Mouse (Mus musculus): Measurements from ENCODE around the gene Kif7. TPM values are rescaled to one million over a fixed set of nuclear protein-coding genes. Genes with fewer than 3 reads are reported as not detected.
A peak's percentile ranks its signal among the peaks of the same experiment; 100 is the strongest.

The Kif7 gene
- polyA plus RNA-seq, 1 experiment = 1.5 TPM

DNA sequence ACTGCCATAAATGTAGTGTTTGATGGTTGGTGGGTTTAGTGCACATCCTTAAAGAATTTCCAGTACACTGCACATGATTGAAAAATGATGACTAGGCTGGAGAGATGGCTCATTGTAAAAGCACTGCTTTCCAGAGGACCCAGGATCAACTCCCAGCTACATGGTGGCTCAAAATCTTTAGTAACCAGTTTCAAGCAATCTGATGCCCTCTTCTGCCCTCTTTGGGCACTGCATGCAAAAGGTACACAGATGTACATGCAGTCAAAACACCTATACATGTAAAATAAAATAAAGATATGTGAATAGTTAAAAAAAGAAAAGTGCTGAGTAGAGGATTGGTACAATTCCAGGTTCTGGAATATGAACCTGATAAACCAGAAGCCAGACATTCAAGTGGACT is 36.3 kb downstream of the Kif7 start:
- H3K4me3 ChIP-seq (ENCODE audit: insufficient read depth, low read length) = no peak overlapping the region
- no peak overlapping the region for H3K27ac ChIP-seq (ENCODE audit: insufficient read depth, low read length)
- TF ChIP-seq POLR2A (IDR thresholded peaks at IDR 0.05; ENCODE audit: extremely low read depth, insufficient read depth, low read length) (no peak), CTCF (IDR thresholded peaks at IDR 0.05; ENCODE audit: extremely low read depth, insufficient read depth, low read length) (no peak)
- no peaks in the 10 kb centered on the region for H3K4me1 ChIP-seq (ENCODE audit: control insufficient read depth, insufficient read depth, low read length)

- no peak overlapping the region for H3K27ac ChIP-seq (ENCODE audit: insufficient read depth, low read length)
- no peaks in the 10 kb centered on the region for H3K4me1 ChIP-seq (ENCODE audit: control insufficient read depth, insufficient read depth, low read length)
- no peak overlapping the region for H3K4me3 ChIP-seq (ENCODE audit: insufficient read depth, low read length)
- TF ChIP-seq CTCF (IDR thresholded peaks at IDR 0.05; ENCODE audit: extremely low read depth, insufficient read depth, low read length) (no peak), POLR2A (IDR thresholded peaks at IDR 0.05; ENCODE audit: extremely low read depth, insufficient read depth, low read length) (no peak)
Observed at GRCm38 (mm10) chr7:79670900-79671604, 44.5 kb downstream of the Kif7 start.

GRCm38 (mm10) chr7:79666690-79667089 is 48.8 kb downstream of the Kif7 start:
- Histone ChIP-seq H3K4me1 (ENCODE audit: control insufficient read depth, insufficient read depth, low read length) (no peaks in the 10 kb centered on the region), H3K27ac (ENCODE audit: insufficient read depth, low read length) (no peak overlapping the region), H3K4me3 (ENCODE audit: insufficient read depth, low read length) (no peak overlapping the region)
- TF ChIP-seq CTCF (IDR thresholded peaks at IDR 0.05; ENCODE audit: extremely low read depth, insufficient read depth, low read length) (no peak), POLR2A (IDR thresholded peaks at IDR 0.05; ENCODE audit: extremely low read depth, insufficient read depth, low read length) (no peak)

DNA sequence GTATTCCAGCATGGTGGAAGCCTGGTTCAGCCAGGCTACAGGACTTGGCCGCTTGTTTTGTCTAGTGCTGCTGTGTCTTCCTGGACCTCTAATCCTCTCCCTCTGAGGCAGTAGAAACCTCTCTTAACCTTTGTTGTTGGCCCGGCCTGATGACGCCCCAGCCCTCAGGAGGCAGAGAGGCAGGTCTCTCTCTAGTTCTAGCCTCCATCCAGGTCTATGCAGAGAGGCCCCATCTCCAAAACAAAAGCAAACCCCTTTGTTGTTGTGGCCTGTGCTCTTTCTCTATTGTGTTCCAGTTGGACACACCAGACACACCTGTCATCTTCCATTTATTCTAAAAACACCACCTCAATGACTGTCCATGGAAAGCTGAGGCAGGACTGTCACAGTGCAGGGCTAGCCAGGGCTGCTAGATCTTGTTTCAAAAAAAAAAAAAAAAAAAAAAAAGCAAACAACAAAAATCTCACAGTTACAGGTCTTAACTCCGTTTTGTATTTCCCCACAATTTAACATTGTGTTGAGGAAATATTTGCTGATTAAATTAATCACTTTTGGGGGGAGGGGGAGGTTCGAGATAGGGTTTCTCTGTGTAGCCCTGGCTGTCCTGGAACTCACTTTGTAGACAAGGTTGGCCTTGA is 54.1 kb downstream of the Kif7 start:
- no peak for TF ChIP-seq CTCF (IDR thresholded peaks at IDR 0.05; ENCODE audit: extremely low read depth, insufficient read depth, low read length)
- TF ChIP-seq POLR2A (IDR thresholded peaks at IDR 0.05; ENCODE audit: extremely low read depth, insufficient read depth, low read length) = no peak
- no peak overlapping the region for H3K27ac ChIP-seq (ENCODE audit: insufficient read depth, low read length)
- no peak overlapping the region; the same call in 1 of the 2 replicates for H3K4me3 ChIP-seq (ENCODE audit: insufficient read depth, low read length)
- no peaks in the 10 kb centered on the region for H3K4me1 ChIP-seq (ENCODE audit: control insufficient read depth, insufficient read depth, low read length)

DNA sequence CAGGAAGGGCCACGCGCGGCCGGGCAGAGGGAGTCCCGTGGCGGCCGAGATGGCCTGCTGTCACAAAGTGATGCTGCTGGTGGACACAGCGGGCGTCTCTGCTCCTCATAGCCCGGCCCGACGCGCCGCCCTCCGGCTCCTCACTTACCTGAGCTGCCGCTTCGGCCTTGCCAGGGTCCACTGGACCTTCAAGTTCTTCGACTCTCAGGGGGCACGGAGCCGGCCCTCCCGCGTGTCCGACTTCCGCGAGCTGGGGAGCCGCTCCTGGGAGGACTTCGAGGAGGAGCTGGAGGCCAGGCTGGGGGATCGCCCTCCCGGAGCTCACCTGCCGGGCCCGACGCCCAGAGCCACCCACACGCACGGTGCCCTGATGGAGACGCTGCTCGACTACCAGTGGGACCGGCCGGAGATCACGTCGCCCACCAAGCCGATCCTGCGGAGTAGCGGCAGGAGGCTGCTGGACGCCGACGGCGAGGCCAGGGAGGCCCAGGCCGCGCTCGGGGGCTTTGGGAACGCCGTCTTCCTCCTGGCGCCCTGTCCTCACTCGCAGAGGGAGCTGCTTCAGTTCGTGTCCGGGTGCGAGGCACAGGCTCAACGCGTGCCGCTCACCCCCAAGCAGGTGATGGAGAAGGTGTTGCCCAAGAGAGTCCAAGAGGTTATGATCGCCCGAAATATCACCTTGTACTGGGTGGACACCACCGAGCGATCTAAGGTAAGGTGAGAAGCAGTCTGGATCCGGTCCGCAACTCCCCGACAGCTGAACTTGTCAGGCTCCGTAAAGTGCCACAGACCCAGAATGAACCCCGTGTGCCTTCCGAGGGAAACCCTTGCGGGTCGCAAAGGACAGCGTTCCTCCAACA is 55.0 kb downstream of the Kif7 start:
- Histone ChIP-seq H3K27ac (ENCODE audit: insufficient read depth, low read length) (no peak overlapping the region), H3K4me3 (ENCODE audit: insufficient read depth, low read length) (peak overlapping the region; percentile 41), H3K4me1 (ENCODE audit: control insufficient read depth, insufficient read depth, low read length) (no peaks in the 10 kb centered on the region)
- no peak for TF ChIP-seq POLR2A (IDR thresholded peaks at IDR 0.05; ENCODE audit: extremely low read depth, insufficient read depth, low read length)
- TF ChIP-seq CTCF (IDR thresholded peaks at IDR 0.05; ENCODE audit: extremely low read depth, insufficient read depth, low read length) = no peak

DNA sequence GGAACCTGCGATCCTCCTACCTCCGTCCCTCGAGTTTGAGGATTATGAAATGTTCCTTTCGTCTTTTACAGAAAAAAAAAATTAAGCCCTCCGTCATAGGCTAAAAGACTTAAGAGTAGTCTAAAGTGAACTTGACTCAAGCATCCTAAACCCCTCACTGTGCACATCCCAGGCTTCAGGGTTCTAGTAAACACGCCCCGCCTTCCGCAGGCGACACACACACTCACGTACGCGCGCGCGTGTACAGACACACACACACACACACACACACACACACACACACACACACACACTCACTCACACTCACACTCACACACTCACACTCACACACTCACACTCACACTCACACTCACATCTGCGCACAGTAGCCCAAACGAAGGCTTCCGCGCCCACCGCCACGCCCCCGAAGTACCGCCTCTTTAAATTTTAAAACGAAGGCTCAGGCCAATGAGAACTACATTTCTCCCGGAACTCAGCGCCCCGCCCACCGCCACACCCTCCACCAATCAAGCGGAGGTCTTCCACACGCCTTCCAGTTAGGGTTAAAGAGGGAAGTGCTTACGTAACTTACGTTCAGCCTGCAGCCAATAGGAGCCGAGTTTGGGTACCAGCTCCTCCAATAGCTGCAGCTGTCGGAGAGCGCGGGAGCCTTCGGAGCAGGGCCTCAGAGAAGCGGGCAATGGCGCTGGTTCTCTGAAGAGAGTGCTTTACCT is 55.8 kb downstream of the Kif7 start, which contains the start of gene Ticrr:
Gene Ticrr, plus strand, starts transcription at position 619 of the 713 bp plus-strand sequence.
- Histone ChIP-seq H3K4me1 (ENCODE audit: control insufficient read depth, insufficient read depth, low read length) (no peaks in the 10 kb centered on the region), H3K4me3 (ENCODE audit: insufficient read depth, low read length) (peak within 1 kb of the TSS; percentile 41), H3K27ac (ENCODE audit: insufficient read depth, low read length) (no peak within 1 kb of the TSS)
- TF ChIP-seq POLR2A (IDR thresholded peaks at IDR 0.05; ENCODE audit: extremely low read depth, insufficient read depth, low read length) (no peak), CTCF (IDR thresholded peaks at IDR 0.05; ENCODE audit: extremely low read depth, insufficient read depth, low read length) (no peak)

- Histone ChIP-seq H3K4me1 (ENCODE audit: control insufficient read depth, insufficient read depth, low read length) (no peaks in the 10 kb centered on the region), H3K27ac (ENCODE audit: insufficient read depth, low read length) (no peak overlapping the region), H3K4me3 (ENCODE audit: insufficient read depth, low read length) (no peak overlapping the region)
- TF ChIP-seq POLR2A (IDR thresholded peaks at IDR 0.05; ENCODE audit: extremely low read depth, insufficient read depth, low read length) (no peak), CTCF (IDR thresholded peaks at IDR 0.05; ENCODE audit: extremely low read depth, insufficient read depth, low read length) (no peak)
Observed at GRCm38 (mm10) chr7:79654586-79654985, 60.9 kb downstream of the Kif7 start.

- Histone ChIP-seq H3K27ac (ENCODE audit: insufficient read depth, low read length) (no peak overlapping the region), H3K4me1 (ENCODE audit: control insufficient read depth, insufficient read depth, low read length) (no peaks in the 10 kb centered on the region), H3K4me3 (ENCODE audit: insufficient read depth, low read length) (no peak overlapping the region)
- TF ChIP-seq CTCF (IDR thresholded peaks at IDR 0.05; ENCODE audit: extremely low read depth, insufficient read depth, low read length) (no peak), POLR2A (IDR thresholded peaks at IDR 0.05; ENCODE audit: extremely low read depth, insufficient read depth, low read length) (no peak)
Observed at GRCm38 (mm10) chr7:79654185-79654584, 61.3 kb downstream of the Kif7 start.

DNA sequence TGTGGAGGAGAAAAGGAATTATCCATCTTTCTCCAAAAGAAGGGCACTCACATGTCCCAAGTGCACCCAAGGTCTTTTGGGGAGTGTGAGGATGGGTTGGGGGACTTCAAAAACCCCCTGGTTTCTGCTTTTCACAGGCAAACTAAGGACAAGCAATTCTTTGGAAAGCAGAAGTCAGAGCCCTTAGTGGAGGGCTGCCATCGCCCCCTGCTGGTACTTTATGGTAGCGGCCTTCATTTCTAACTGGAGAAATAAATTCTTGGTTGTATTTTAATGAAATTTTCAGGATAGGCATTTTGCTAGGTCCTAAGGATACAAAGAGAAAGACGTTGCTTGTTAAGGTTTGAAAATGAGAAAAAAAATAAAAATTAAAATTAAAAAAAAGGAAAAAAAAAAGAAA is 66.5 kb downstream of the Kif7 start:
- H3K4me3 ChIP-seq (ENCODE audit: insufficient read depth, low read length) = no peak overlapping the region
- no peaks in the 10 kb centered on the region for H3K4me1 ChIP-seq (ENCODE audit: control insufficient read depth, insufficient read depth, low read length)
- H3K27ac ChIP-seq (ENCODE audit: insufficient read depth, low read length) = no peak overlapping the region
- TF ChIP-seq CTCF (IDR thresholded peaks at IDR 0.05; ENCODE audit: extremely low read depth, insufficient read depth, low read length) = peak; percentile 65
- TF ChIP-seq POLR2A (IDR thresholded peaks at IDR 0.05; ENCODE audit: extremely low read depth, insufficient read depth, low read length) = no peak

Other genes with a start within 250 kb of the Kif7 start
- gene Polg, start 249.4 kb downstream of the Kif7 start, polyA plus RNA-seq (2012; rRNA removed) = 80.9 and 87.1 TPM in 2 replicates
- 0.38 and 0.59 TPM in 2 replicates for gene Rhcg, start 98.1 kb downstream of the Kif7 start, polyA plus RNA-seq (2012; rRNA removed)
- gene Ticrr, start 55.5 kb downstream of the Kif7 start, polyA plus RNA-seq (2012; rRNA removed) = 0.06 and 0.08 TPM in 2 replicates
- 0.23 TPM in 1 of 2 replicates, not detected in the other for gene Plin1, start 17.2 kb upstream of the Kif7 start, polyA plus RNA-seq (2012; rRNA removed)
- gene Pex11a, start 27.4 kb upstream of the Kif7 start, polyA plus RNA-seq (2012; rRNA removed) = 11.4 and 12.4 TPM in 2 replicates
- gene Wdr93, start 27.4 kb upstream of the Kif7 start, polyA plus RNA-seq (2012; rRNA removed) = 0.15 and 0.48 TPM in 2 replicates
- gene Mesp1, start 78.1 kb upstream of the Kif7 start, polyA plus RNA-seq (2012; rRNA removed) = 0.08 and 0.19 TPM in 2 replicates
- 0.91 and 0.98 TPM in 2 replicates for gene Mesp2, start 95.0 kb upstream of the Kif7 start, polyA plus RNA-seq (2012; rRNA removed)
- 4.7 and 5.6 TPM in 2 replicates for gene Anpep, start 145.3 kb upstream of the Kif7 start, polyA plus RNA-seq (2012; rRNA removed)
- gene Ap3s2, start 204.9 kb upstream of the Kif7 start, polyA plus RNA-seq (2012; rRNA removed) = 39.2 and 42.2 TPM in 2 replicates
- 13.8 and 14.8 TPM in 2 replicates for gene Arpin, start 219.6 kb upstream of the Kif7 start, polyA plus RNA-seq (2012; rRNA removed)